Mouse (Mus musculus): Measurements from ENCODE around the gene Cklf.
"Not testable (repeated sequence)": the region's sequence is repeated elsewhere in the genome, so short reads cannot be mapped to it uniquely, and the experiment has no call there.

Gene Cklf

GRCm38 (mm10) chr8:104250439-104251367 is at the start of gene Cklf:
Gene Cklf, plus strand, starts transcription at chr8:104250861.
- DNase-seq (ENCODE audit: low read depth, low spot score): peak; percentile 96

DNA sequence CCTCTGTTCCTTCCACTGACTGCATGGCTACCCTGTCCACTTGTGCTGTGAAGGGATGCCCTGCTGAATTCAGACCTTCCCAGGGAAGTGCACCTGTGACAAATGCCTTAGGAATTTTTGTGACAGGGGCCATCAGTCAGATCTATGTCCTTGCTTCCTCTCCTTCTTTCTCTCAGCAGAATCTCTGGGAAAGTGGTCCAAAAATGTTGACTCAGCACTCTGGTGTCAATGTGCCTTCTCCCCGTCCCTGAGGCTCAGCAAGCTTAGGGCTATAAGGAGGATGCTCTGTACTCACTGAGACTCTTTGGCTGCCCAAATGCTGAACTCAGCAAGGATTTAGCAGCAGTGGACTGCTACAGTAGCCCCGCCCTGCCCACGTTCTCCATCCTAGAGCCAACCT is 49.0 kb upstream of the Cklf start:
- no peak for DNase-seq (ENCODE audit: low read depth, low spot score)

DNA sequence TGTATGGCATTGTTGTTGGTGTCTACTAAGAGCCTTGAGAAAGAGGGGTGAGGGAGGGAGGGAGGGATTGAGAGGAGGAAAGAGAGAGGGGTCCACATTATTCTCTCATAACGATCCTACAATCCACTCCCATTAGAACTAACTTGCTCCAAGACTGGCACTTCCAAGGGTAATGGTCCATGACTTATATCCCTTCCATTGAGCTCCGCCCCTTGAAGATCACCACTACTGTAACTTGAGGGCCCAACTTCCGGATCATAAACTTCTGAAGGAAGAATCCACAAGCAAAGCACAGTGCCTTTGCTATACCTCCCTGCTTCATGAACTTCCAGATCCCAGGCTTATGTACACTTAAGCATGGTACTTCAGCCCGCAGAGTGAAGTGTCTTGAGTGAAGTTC is 48.3 kb upstream of the Cklf start:
- no peak for DNase-seq (ENCODE audit: low read depth, low spot score)

DNA sequence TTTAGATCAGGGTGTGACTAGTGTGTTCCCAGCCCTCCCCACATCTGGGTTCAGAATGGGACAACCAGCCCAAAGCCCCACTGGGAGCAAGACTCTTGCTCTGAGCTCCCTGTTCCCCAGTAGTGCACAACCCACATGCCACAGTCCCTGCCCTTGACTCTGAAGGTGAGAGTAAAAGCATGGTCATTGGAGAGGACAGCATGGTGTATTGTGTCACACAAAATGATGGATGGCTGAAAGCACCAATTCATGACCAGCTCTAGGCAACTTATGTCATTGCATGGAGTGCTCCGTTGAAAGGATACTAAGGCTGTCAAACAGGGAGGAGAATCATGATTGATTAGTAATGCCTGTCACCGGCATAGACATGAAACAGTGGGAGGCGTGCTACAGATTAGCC is 45.4 kb upstream of the Cklf start:
- no peak for DNase-seq (ENCODE audit: low read depth, low spot score)

GRCm38 (mm10) chr8:104217601-104218000 is 33.1 kb upstream of the Cklf start:
- DNase-seq (ENCODE audit: low read depth, low spot score): no peak

DNA sequence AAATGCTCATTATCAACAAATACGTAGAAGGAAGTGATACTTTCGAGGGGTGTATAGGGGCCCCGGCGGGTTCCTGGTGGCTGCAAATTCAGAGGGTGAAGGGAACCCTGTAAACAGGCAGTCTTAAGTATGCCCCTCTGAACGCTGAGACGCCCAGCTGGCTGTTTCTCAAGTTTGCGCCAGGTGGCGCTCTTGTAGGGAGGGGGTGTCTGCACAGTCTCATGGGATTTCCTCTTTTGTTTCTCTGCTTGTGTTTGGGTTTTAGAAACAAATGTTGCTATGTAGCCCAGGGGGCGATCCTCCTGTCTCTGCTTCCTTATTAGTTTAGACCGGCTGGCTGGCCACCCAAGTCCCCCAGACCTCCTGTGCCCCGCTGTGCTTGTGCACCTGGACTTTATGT is 31.6 kb upstream of the Cklf start:
- DNase-seq (ENCODE audit: low read depth, low spot score): peak; percentile 87

DNA sequence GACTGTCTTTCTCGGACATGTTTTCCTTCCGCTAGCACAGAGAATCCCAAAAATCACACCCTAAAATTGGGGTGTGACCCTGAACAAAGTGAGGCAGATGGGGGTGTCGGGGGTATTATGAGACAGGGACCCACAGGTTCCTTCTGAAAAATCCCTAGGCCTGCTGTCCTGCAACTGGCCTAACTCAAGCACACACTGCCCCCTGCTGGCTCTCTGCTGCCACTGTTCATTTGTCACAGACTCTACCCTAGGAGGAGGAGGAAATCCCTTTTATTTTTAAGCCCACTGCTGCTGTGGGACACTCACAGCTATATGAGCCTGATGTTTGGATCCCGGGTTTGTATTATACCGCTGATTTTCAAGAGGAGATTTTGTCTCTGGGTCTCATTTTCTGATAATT is 30.9 kb upstream of the Cklf start:
- DNase-seq (ENCODE audit: low read depth, low spot score): peak; percentile 75

- DNase-seq (ENCODE audit: low read depth, low spot score): no peak
Measured at GRCm38 (mm10) chr8:104227048-104227447, 23.6 kb upstream of the Cklf start.

GRCm38 (mm10) chr8:104230377-104230776 is 20.3 kb upstream of the Cklf start:
- no peak for DNase-seq (ENCODE audit: low read depth, low spot score)

DNA sequence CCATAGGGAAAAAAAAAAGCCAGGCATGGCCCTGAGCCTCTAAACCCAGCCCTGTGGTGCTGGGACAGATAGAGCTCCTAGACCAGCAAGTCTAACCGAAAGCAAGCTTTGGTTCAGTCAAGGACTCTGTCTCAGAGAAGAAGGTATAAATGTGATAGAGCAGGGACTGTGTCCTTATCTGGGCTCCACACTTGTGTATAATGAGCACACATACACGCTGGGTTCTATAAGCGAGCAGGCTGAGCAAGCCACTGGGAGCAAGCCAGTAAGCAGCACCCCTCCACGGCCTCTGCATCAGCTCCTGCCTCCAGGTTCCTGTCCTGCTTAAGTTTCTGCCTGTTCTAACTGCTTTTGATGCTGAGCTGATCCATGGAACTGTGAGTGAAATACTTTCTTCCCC is 18.6 kb upstream of the Cklf start:
- DNase-seq (ENCODE audit: low read depth, low spot score): no peak

GRCm38 (mm10) chr8:104232919-104233318 is 17.7 kb upstream of the Cklf start:
- peak; percentile 70 for DNase-seq (ENCODE audit: low read depth, low spot score)

DNA sequence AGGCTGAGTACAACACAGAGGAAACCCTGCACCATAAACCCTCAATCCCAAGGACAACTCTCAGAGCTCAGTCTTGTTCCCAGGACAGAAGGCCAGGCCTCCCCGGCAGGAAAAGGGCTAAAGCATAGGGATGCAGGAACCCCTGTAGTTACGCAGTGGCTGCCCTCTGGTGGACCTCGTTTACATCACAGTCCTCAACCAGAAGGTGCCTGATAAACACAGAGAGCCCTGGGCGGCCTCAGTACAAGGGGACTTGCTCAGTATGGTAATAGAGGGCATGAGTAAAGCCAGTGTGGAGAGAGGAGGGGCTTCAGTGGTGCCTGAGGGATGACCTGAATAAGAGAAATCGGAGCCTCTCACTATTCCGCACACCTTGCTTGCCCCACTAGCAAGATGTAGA is 16.1 kb upstream of the Cklf start:
- DNase-seq (ENCODE audit: low read depth, low spot score): no peak

DNA sequence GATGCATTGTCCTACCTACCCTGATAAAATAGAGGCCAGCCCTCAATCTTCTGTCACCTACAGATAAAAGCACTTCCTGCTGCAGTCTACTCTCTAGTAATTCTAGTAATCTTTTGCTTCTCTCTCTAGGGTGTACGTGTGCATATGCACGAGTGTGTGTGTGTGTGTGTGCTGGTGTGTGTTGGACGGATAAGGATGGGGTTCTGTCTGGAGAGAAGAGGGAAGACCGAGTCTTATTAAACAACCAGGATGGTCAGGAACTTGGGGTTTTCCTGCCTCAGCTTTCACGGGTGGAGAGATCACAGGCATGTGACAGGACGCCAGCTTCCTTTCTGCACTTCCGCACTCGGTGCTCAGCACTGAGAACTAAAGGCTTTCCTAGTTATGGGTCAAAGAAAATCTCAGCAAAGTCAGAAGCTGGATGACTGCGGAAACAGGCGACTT is 11.2 kb upstream of the Cklf start:
- no peak for DNase-seq (ENCODE audit: low read depth, low spot score)

DNA sequence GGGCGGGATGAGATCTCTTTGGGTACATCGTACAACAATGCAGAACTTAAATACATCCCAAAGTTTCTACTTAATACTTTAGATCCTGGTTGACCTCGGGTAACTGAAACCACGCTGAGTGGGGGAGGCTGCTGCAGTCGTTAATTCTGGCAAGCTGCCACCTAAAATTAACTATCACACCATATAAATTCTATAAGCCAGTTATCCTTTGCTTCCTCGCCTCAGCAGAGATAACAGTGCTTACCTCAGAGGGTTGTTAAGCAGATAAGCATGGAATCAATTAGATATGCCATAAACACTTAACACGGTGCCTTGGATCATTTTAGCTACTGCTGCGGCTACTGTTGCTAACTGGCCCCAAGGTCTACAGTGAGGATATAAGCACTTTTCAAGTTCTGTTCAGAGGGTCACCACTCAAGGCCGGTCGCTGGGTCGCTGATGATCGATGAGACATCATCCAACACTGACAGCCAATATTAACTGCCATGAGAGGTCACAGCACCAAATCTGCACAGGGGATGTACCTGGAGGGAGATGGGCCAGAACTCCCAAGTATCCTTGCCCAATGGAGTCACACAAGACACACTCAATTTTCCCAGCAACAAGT is 8.5 kb upstream of the Cklf start:
- DNase-seq (ENCODE audit: low read depth, low spot score): no peak

- DNase-seq (ENCODE audit: low read depth, low spot score): no peak
Measured at GRCm38 (mm10) chr8:104246621-104247020, 4.0 kb upstream of the Cklf start.

DNA sequence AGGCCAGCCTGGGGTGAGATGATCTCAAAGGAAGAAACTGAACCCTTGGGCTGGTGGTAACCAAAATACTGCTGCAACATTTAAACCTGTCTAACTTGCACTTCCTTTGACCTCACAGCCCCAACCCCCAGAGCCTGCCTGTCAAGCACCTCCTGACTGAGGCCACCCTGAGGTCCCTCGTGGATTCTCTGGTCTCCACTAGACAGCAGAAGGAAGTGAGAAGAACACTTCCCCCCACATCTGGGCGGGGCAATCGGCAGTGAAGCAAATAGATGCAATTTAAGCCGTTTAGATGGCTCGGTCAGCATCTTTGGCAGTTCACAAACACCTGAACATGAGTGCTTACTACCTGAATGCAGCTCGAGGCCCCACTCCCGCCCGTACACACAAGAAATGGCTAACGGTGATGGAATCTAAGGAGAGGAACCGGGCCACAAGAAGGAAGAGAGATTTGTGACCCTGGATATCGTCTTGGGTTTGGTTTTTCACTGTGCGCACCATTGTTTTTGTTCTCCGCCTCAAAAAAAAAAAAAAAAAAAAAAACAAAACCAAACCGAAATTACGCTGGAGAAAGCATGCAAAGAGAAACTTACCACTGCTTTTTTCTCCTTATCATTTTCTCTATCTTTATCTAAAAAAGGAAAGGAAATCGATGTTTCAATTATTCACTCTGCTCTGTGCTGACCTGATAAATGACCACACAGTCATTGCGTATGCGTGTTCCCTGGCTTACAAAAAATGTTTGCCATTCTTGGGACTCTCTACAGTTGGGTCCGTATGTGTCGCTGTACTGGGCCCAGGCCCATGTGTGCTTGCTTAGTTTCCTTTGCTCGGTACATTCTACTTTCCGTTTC is 3.4 kb upstream of the Cklf start:
- DNase-seq (ENCODE audit: low read depth, low spot score): peak; percentile 90

GRCm38 (mm10) chr8:104247908-104248275 is 2.8 kb upstream of the Cklf start:
- peak; percentile 75 for DNase-seq (ENCODE audit: low read depth, low spot score)

- peak; percentile 90 for DNase-seq (ENCODE audit: low read depth, low spot score)
Measured at GRCm38 (mm10) chr8:104248276-104248675, 2.4 kb upstream of the Cklf start, which contains the start of gene Tk2. Gene Tk2, minus strand, starts transcription at chr8:104248558.

- no peak for DNase-seq (ENCODE audit: low read depth, low spot score)
Measured at GRCm38 (mm10) chr8:104249442-104249996, 1.1 kb upstream of the Cklf start.

- no peak for DNase-seq (ENCODE audit: low read depth, low spot score)
Measured at GRCm38 (mm10) chr8:104251461-104251860, 800 bp downstream of the Cklf start.

GRCm38 (mm10) chr8:104253016-104253415 is 2.4 kb downstream of the Cklf start:
- peak; percentile 71 for DNase-seq (ENCODE audit: low read depth, low spot score)

- not testable (repeated sequence) for DNase-seq (ENCODE audit: low read depth, low spot score)
Measured at GRCm38 (mm10) chr8:104261802-104262201, 11.1 kb downstream of the Cklf start.

Measured in A20 (cell line).